Mouse (Mus musculus) bone marrow, adult 2 months (tissue): ENCODE measurements around the gene Matk.

ENCODE experiments used
- CTCF ChIP-seq: fragments of 200-500 bp; IDR thresholded peaks from 2 replicates; pipeline ENCODE4 v1.5.1; 2011; ENCODE audit warnings: low read length, control low read depth; ENCODE audit not compliant: control insufficient read depth, insufficient read depth
- POLR2A ChIP-seq: fragments of 200-500 bp; IDR thresholded peaks from 2 replicates; pipeline ENCODE4 v1.6.1; 2011; ENCODE audit warnings: low read depth, mild to moderate bottlenecking, control low read depth, low read length, borderline replicate concordance; ENCODE audit not compliant: control insufficient read depth

- TF ChIP-seq POLR2A (no peak), CTCF (no peak)
These were observed 31.2 kb upstream of the Matk start for GRCm38 (mm10) chr10:81221402-81222015.
